Mouse (Mus musculus) midbrain, embryonic 11.5 days (tissue): ENCODE measurements around the gene Crym. TPM values are rescaled to one million over a fixed set of nuclear protein-coding genes. Genes with fewer than 3 reads are reported as not detected.

Source experiments
- ATAC-seq: fragments of 200-750 bp; cut with Nextera tagmentation; 2 replicates; pipeline ENCODE4 v1.8.0; 2017; ENCODE audit warnings: moderate TSS enrichment, moderate library complexity; ENCODE audit not compliant: low FRiP score
- DNase-seq: peaks from one replicate; pipeline ENCODE4 v3.0.0; 2015; ENCODE audit warnings: low spot score; ENCODE audit errors: missing footprints
- H3K27ac ChIP-seq: fragments of 300-500 bp; sonication (generic); 2 replicates; pipeline ENCODE4 v1.5.1; 2014; ENCODE audit warnings: low read depth, low read length
- H3K27me3 ChIP-seq: fragments of 300-500 bp; sonication (generic); 2 replicates; pipeline ENCODE4 v1.6.1; 2014; ENCODE audit warnings: mild to moderate bottlenecking, low read length, moderate library complexity, mixed read lengths; ENCODE audit not compliant: control insufficient read depth, insufficient read depth
- H3K36me3 ChIP-seq: fragments of 300-500 bp; sonication (generic); 2 replicates; pipeline ENCODE4 v1.6.1; 2014; ENCODE audit warnings: mild to moderate bottlenecking, low read length, moderate library complexity, mixed read lengths; ENCODE audit not compliant: control insufficient read depth, insufficient read depth
- H3K4me1 ChIP-seq: fragments of 300-500 bp; sonication (generic); 2 replicates; pipeline ENCODE4 v1.6.1; 2014; ENCODE audit warnings: low read length; ENCODE audit not compliant: control insufficient read depth, insufficient read depth
- H3K4me2 ChIP-seq: fragments of 300-500 bp; sonication (generic); 2 replicates; pipeline ENCODE4 v1.6.1; 2014; ENCODE audit warnings: mild to moderate bottlenecking, moderate library complexity
- H3K4me3 ChIP-seq: fragments of 300-500 bp; sonication (generic); 2 replicates; pipeline ENCODE4 v1.5.1; 2014; ENCODE audit warnings: low read depth, low read length
- H3K9ac ChIP-seq: fragments of 300-500 bp; sonication (generic); 2 replicates; pipeline ENCODE4 v1.6.1; 2014; ENCODE audit warnings: low read length
- H3K9me3 ChIP-seq: fragments of 300-500 bp; sonication (generic); 2 replicates; pipeline ENCODE4 v1.6.1; 2016; ENCODE audit warnings: low read length; ENCODE audit not compliant: control insufficient read depth
- WGBS: fragments of 180-500 bp; shearing (Covaris S2); extraction: QIAGEN DNeasy Blood & Tissue Kit; methylation state at CpG from one replicate; pipeline ENCODE4 v1.1.7; 2014; 5-methylcytosine and 5-hydroxymethylcytosine counted together
- polyA plus RNA-seq: library from polyadenylated mRNA; unstranded; fragments of >200 nt; fragmentation: Nextera tagmentation; extraction: Ambion mirVana; gene quantifications from 2 replicates; pipeline ENCODE4 v1.2.1, GENCODE M21; 2014

The Crym gene
- 27.3 and 28.9 TPM in 2 replicates for polyA plus RNA-seq

DNA sequence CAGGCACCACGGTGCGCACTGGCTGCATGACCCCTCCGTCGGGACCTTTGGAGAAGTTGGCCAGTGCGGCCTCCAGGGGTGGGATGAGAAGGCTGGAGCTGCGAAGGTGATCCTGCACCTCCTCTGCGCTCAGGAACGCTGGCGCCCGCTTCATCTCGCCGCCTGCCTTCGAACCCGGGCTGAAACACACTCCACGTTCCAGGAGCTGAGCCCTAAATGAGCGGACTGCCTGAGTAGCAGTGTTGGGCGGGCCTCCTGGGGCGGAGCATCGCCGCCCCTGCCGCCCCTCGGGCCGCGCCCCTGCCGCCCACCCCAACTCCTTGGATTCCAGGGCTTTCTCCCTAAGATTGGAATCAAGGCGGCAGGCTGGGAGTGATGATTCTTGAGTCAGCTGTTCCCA, at the start of gene Crym:
Gene Crym, minus strand, starts transcription at position 341 of the 400 bp plus-strand sequence.
- H3K4me2 ChIP-seq: peak within 1 kb of the TSS; percentile 39
- no peak within 1 kb of the TSS for H3K27ac ChIP-seq
- ATAC-seq (no peak; the same call in 1 of the 2 replicates), DNase-seq (peak; percentile 87)
- H3K27me3 ChIP-seq: peaks cover 15% of the 10 kb centered on the region
- H3K4me1 ChIP-seq: peaks cover 2% of the 10 kb centered on the region; the same call in 1 of the 2 replicates
- 3% methylated on average over 26 of the region's 26 CpGs for WGBS
- 0 out of 2 replicates have a peak within 1 kb of the TSS, but pooled peaks have one; percentile 5 for H3K9ac ChIP-seq
- no peaks in the 10 kb centered on the region for H3K36me3 ChIP-seq
- H3K4me3 ChIP-seq: peak within 1 kb of the TSS; percentile 23
- H3K9me3 ChIP-seq: no peaks in the 10 kb centered on the region

DNA sequence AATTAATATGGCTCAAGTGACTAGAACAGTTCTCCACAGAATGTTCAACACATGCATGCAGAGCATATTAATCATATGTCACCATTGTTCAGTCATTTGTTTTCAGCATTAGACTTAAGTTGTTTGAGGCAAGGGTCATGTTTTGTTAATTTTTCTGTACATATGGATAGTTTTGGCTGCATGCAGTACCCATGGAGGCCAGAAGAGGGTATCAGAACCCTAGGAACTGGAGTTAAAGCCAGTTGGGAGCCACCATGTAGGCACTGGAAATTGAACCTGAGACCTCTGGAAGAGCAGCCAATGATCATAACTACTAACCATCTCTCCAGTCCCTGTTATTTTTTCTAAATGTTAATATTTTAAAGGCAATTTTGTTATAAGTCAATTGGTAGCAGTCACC, 39.2 kb upstream of the Crym start:
- ATAC-seq (no peak), DNase-seq (no peak)
- Histone ChIP-seq H3K27ac (no peak overlapping the region), H3K36me3 (no peaks in the 10 kb centered on the region), H3K4me3 (no peak overlapping the region), H3K4me2 (no peak overlapping the region), H3K27me3 (no peaks in the 10 kb centered on the region), H3K9ac (no peak overlapping the region), H3K4me1 (no peaks in the 10 kb centered on the region), H3K9me3 (no peaks in the 10 kb centered on the region)

- H3K36me3 ChIP-seq: no peaks in the 10 kb centered on the region
- no peaks in the 10 kb centered on the region for H3K27me3 ChIP-seq
- ATAC-seq (no peak), DNase-seq (no peak)
- no peak overlapping the region for H3K9ac ChIP-seq
- no peak overlapping the region for H3K27ac ChIP-seq
- no peak overlapping the region for H3K4me2 ChIP-seq
- no peak overlapping the region for H3K4me3 ChIP-seq
- H3K9me3 ChIP-seq: no peaks in the 10 kb centered on the region
- H3K4me1 ChIP-seq: no peaks in the 10 kb centered on the region
These were observed 26.6 kb upstream of the Crym start for GRCm38 (mm10) chr7:120228541-120228940.

DNA sequence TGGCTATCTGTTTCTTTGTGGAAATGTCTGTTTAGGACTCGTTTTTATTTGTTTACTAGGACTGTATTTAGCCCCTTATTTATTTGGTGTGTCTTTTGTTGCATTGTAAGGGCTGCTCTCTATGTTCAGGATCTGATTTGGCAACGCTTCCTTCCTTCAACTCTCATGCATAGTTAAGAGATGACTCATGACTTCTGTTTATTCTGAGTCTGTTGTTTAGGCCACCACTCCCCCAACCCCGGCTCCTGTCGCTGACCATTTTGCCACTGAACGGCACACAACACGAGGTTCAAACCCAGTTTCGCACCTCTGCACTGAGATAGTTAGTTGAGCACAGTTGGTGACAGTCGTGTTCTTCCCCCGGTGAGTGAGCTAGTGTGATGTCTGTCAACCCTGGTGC, 4.1 kb upstream of the Crym start:
- Histone ChIP-seq H3K36me3 (no peaks in the 10 kb centered on the region), H3K27me3 (peaks cover 9% of the 10 kb centered on the region), H3K4me2 (no peak overlapping the region), H3K9ac (no peak overlapping the region), H3K9me3 (no peaks in the 10 kb centered on the region), H3K4me3 (no peak overlapping the region), H3K4me1 (peaks cover 2% of the 10 kb centered on the region; the same call in 1 of the 2 replicates), H3K27ac (no peak overlapping the region)
- DNase-seq (no peak), ATAC-seq (no peak)
- WGBS: 77% methylated on average over 9 of the region's 9 CpGs

DNA sequence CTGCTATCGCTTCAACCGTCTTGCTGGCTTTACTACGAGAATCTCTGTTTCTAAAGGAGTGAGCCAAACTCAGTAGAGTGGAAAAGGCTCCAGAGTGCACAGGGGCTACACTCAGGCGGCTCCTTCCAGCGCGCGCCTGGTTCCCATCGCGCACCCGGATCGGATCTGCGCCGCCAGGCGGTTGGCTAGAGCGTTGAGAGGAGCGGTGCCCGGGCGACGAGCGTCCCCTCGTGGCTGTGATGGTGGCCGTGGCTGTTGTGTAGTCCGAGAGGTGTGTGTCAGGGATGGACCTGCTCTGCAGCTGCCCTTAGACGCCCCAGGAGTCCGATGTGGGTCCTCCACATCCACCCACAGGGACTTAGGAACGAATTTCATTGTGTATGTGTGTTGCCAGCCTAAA, 1.9 kb upstream of the Crym start, which contains the start of gene Abca14:
Gene Abca14, plus strand, starts transcription at position 173 of the 400 bp plus-strand sequence.
- Histone ChIP-seq H3K4me2 (no peak within 1 kb of the TSS), H3K9me3 (no peaks in the 10 kb centered on the region), H3K4me3 (no peak within 1 kb of the TSS), H3K9ac (no peak within 1 kb of the TSS), H3K27ac (no peak within 1 kb of the TSS), H3K36me3 (no peaks in the 10 kb centered on the region), H3K4me1 (peaks cover 2% of the 10 kb centered on the region; the same call in 1 of the 2 replicates), H3K27me3 (peaks cover 15% of the 10 kb centered on the region)
- WGBS: 3% methylated on average over 26 of the region's 26 CpGs
- peak; percentile 98 for DNase-seq
- ATAC-seq: peak; percentile 88

GRCm38 (mm10) chr7:120201231-120201744, 623 bp downstream of the Crym start:
- no peak for ATAC-seq
- H3K4me1 ChIP-seq: peaks cover 2% of the 10 kb centered on the region; the same call in 1 of the 2 replicates
- H3K4me2 ChIP-seq: peak overlapping the region; percentile 39
- 2% methylated on average over 14 of the region's 14 CpGs for WGBS
- no peaks in the 10 kb centered on the region for H3K36me3 ChIP-seq
- peak; percentile 90 for DNase-seq
- H3K4me3 ChIP-seq: peak overlapping the region; percentile 23
- H3K9ac ChIP-seq: 0 out of 2 replicates have a peak overlapping the region, but pooled peaks have one; percentile 5
- no peak overlapping the region for H3K27ac ChIP-seq
- no peaks in the 10 kb centered on the region for H3K9me3 ChIP-seq
- peaks cover 15% of the 10 kb centered on the region for H3K27me3 ChIP-seq

DNA sequence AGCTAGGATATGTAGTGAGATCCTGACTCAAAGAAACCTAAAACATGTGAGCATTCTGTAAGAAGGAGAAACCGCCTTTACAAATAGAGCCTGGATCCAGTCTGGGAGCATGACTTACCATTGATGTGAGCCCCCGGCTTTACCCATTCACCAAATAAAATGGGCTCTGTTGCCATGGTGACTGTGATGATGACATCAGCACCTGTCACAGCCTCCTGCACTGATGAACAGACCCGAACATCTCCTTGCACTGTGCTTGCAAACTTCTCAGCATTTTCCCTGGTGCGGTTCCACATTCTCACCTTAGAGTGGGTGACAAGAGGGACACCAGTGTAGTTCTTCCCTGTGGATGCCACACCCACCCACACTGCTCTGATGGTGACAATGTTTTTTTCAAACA, 6.7 kb downstream of the Crym start:
- Histone ChIP-seq H3K9me3 (no peaks in the 10 kb centered on the region), H3K27me3 (no peaks in the 10 kb centered on the region), H3K4me2 (no peak overlapping the region), H3K9ac (no peak overlapping the region), H3K4me3 (no peak overlapping the region), H3K36me3 (no peaks in the 10 kb centered on the region), H3K27ac (no peak overlapping the region), H3K4me1 (no peaks in the 10 kb centered on the region; the same call in 1 of the 2 replicates)
- ATAC-seq: no peak
- 63% methylated on average over 4 of the region's 4 CpGs for WGBS
- no peak for DNase-seq

- H3K4me1 ChIP-seq: no peaks in the 10 kb centered on the region; the same call in 1 of the 2 replicates
- H3K4me2 ChIP-seq: no peak overlapping the region
- no peaks in the 10 kb centered on the region for H3K36me3 ChIP-seq
- H3K4me3 ChIP-seq: no peak overlapping the region
- WGBS: 89% methylated on average over 6 of the region's 6 CpGs
- no peak overlapping the region for H3K9ac ChIP-seq
- no peak for DNase-seq
- H3K27ac ChIP-seq: no peak overlapping the region
- no peaks in the 10 kb centered on the region for H3K9me3 ChIP-seq
- ATAC-seq: no peak
- H3K27me3 ChIP-seq: no peaks in the 10 kb centered on the region
These were observed 9.1 kb downstream of the Crym start for GRCm38 (mm10) chr7:120192816-120193215.

DNA sequence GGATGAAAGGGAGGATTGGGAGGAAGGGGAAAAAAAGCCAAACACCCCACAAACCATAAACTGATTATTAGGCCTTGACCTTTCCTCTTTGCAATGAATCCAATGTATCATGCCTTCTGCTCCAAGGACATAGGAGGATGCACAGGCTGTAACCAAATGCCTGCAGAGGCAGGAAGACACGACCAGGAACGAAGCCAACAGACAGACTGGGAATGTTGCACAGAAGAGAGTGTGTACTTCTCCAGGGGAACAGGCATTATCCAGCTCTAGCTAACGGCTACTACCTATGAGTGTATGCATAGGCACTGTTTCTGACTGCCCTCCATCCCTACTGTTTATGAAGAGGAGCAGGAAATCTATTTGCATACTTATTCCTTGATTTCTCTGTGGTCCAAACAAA, 9.7 kb downstream of the Crym start:
- Histone ChIP-seq H3K9me3 (no peaks in the 10 kb centered on the region), H3K4me2 (no peak overlapping the region), H3K9ac (no peak overlapping the region), H3K4me1 (no peaks in the 10 kb centered on the region; the same call in 1 of the 2 replicates), H3K36me3 (no peaks in the 10 kb centered on the region), H3K4me3 (no peak overlapping the region), H3K27me3 (no peaks in the 10 kb centered on the region), H3K27ac (no peak overlapping the region)
- no peak for ATAC-seq
- no peak for DNase-seq
- 76% methylated on average over 3 of the region's 3 CpGs for WGBS
